Mouse (Mus musculus) C2C12 (cell line): ENCODE data around the gene Nxpe4.

ENCODE experiments used
- CEBPB ChIP-seq: IDR thresholded peaks from one replicate; pipeline ENCODE4 v1.6.1; 2011; ENCODE audit warnings: low read depth, mild to moderate bottlenecking, control low read depth, moderate library complexity
- CTCF ChIP-seq: IDR thresholded peaks from one replicate; pipeline ENCODE4 v1.5.1; 2011; ENCODE audit not compliant: control insufficient read depth, insufficient read depth, insufficient read length
- MAX ChIP-seq: IDR thresholded peaks from one replicate; pipeline ENCODE4 v1.6.1; 2011; ENCODE audit warnings: mild to moderate bottlenecking, control low read depth
- MYOD1 ChIP-seq: IDR thresholded peaks from one replicate; pipeline ENCODE4 v1.6.1; 2011; ENCODE audit warnings: low read depth; ENCODE audit not compliant: control insufficient read depth, insufficient read length
- MYOG ChIP-seq: IDR thresholded peaks from one replicate; pipeline ENCODE4 v1.6.1; 2011; ENCODE audit not compliant: control insufficient read depth, insufficient read length; ENCODE audit errors: extremely low read depth
- USF1 ChIP-seq: IDR thresholded peaks from one replicate; pipeline ENCODE4 v1.6.1; 2011; ENCODE audit warnings: low read depth, mild to moderate bottlenecking, control low read depth, moderate library complexity

DNA sequence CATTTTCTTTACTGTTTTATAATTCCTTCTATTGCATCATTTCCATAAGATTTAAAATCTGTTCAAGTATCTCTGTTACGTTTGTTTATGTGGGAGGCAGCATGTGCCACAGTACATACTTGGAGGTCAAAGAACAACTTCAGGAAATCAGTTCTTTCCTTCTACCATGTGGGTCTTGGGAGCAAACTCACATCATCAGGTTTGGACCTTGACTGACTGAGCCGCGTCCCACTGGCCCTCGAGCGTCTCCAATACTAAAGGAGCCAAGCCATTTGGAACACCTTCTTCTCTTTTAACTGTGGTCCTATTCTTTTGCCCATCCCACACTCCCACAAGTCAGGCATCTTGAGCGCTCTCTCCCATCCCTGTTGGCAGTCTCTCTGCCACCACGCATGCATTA is 167.8 kb downstream of the Nxpe4 start:
- TF ChIP-seq CEBPB (no peak), CTCF (no peak), MYOG (no peak), USF1 (no peak), MYOD1 (no peak), MAX (no peak)
